Mouse (Mus musculus): ENCODE results near the gene Fam50b.

Gene Fam50b

DNA sequence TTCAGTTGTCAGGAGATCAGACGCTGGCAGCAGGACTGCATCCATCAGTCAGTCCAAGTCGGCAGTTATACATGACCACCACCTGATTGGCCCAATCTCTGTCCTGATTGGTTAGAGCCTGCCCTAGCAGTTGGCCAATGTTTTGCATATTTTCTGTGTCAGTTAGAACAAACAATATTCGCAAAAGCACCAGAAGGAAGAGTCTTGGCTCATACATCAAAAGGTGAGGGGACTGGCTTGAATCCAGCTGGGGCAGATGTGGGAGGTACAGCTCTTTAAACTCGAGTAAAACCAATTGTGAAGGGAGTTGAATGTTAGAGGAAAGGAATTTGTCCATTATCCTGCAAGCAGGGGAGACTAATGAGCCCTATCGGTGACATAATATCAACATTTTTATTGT is at the start of gene Fam50b:
TSS of gene Fam50b (plus strand) at position 165 of the 400 bp plus-strand sequence.
- no peak for DNase-seq (ENCODE audit: low read depth)

GRCm38 (mm10) chr13:34685008-34685765 is 49.5 kb upstream of the Fam50b start:
- DNase-seq (ENCODE audit: low read depth): no peak

DNA sequence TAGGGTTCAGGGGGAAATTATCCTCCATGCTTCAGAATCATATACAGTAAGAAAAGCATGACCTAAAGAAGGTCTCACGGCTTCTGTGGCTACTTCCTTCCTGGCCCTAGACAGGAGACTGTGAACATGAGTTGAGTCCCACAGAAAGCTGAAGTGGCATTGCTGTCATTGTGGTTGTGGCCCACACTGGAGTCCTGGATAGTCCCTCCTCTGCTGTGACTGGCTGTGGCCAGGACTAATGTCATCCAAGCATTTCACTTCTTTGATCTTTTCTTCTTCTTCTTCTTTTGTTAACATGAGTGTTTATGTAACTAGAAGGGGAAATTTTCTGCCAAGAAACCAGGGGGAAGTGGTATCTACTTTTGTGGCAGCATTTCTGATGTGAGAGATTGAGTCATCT is 43.6 kb upstream of the Fam50b start:
- no peak for DNase-seq (ENCODE audit: low read depth)

- DNase-seq (ENCODE audit: low read depth): no peak
These were observed 41.5 kb upstream of the Fam50b start for GRCm38 (mm10) chr13:34693111-34693510.

DNA sequence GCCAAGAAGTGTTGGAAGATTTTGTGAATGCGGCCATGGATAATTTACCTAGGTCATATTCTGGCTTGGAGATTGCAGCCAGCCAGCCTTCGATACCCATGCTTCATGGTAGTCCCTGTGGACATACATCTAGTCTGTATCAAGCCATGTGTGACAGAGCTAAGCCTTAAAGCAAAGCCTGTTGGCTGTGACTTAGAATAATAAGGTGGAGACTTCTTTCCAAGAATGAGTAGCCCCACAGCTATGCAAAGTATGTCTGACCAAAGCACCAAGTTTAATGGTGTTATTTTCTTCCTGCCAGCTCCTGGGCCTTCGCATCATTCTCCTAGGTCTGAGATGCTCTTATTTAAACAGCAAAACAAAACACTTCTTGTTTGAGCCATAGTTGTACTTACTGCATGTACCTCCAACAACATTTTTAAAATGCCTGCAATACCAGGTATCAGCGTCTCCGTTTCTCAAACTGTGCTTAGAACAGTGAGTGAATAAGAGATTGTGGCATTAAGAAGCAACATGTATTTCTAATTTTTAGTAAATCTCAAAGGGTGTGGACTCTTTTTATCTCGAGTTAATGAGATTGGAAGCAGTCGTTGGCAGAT is 37.8 kb upstream of the Fam50b start:
- no peak for DNase-seq (ENCODE audit: low read depth)

DNA sequence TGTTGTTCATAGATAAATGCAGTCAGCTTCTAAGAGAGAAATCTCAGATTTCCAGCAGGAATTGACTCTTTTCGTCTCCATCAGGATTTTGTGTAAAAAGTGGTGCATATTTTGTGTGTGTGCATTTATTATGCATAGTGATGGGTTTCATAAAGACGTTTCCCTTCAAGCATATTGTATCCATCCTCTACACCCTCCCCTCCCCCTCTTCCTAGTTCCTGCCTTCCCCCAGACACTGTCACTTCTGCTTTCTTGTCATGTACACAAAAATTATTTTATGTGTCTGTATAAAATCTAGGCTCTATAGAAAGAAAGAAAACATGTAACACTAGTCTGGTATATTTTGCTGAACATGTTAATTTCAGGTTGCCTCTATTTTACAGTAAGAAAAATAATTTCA is 34.6 kb upstream of the Fam50b start:
- no peak for DNase-seq (ENCODE audit: low read depth)

- no peak for DNase-seq (ENCODE audit: low read depth)
These were observed 34.0 kb upstream of the Fam50b start for GRCm38 (mm10) chr13:34700630-34701029.

GRCm38 (mm10) chr13:34703301-34703700 is 31.3 kb upstream of the Fam50b start:
- no peak for DNase-seq (ENCODE audit: low read depth)

DNA sequence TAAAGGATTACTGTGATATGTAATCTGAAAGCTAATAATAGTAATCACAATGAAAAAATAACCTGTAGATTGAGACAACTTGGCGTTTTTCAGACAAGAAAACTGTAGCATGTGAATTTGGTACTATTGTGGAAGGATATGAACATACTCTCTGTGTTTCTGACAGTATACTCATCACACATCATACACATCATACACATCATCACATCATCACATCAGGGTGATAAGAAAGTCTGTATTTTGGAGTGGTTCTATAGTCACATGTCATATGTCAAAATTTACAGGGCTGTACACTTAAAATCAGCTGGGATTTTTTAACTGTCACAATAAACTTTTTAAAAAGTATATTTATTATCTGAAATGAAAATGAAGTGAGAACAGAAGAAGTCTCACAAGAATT is 30.9 kb upstream of the Fam50b start:
- no peak for DNase-seq (ENCODE audit: low read depth)

DNA sequence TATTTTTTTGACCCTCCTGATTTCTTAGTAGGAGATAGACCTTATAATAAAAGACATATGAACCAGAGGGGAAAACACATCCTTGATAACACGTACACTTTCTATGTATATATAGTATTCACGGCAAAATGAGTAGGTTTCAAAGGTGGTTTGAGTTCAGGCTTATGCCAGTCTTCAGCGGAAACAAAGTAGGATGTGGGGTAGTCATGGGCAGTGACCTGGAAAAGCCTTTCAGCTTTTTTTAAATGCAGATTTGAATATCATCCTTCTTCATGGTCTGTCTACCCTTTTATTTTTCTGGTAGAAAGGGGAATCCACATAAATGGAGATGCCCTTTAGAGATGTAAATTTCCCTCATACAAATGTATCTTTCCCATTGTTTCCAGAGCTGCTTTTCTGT is 29.8 kb upstream of the Fam50b start:
- DNase-seq (ENCODE audit: low read depth): no peak

DNA sequence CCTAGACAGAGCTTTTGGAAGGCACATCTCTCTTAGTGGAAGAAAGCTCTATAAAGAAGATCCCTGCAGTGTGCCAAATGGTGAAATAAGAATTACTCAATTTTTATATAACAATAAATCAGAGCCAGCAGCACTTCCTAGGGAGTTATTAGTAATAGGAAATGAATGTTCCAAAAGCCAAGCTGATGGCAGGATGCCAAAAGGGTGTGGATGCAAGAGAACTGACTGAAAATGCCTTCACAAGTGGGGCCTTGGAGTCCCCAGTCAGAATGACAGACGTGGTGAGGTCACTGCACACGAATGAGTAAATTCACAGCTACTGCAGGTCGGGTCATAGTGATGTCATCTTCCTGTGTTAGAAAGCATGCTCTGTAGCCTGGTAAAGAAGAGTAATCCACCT is 25.7 kb upstream of the Fam50b start:
- no peak for DNase-seq (ENCODE audit: low read depth)

- DNase-seq (ENCODE audit: low read depth): no peak
These were observed 25.1 kb upstream of the Fam50b start for GRCm38 (mm10) chr13:34709566-34709965.

DNA sequence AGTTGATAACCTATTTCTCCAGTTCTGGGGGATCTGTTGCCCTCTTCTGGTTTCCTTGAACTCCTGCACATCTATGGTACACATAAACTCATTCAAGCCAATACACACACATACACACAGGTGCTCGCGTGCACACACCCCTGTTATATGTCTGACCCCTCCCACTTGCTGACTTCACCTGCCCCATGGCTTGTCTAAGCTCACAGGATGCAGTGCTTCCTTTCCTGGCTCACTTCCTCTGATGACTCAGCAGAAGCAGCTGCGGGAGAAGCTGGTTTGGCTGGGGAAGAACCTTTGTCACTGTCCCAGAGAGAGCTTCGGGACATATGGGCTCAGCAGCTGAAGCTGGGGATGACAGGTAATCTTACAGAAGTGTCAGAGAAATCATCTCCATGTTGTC is 23.2 kb upstream of the Fam50b start:
- no peak for DNase-seq (ENCODE audit: low read depth)

- DNase-seq (ENCODE audit: low read depth): no peak
These were observed 21.8 kb upstream of the Fam50b start for GRCm38 (mm10) chr13:34712881-34713280.

GRCm38 (mm10) chr13:34715437-34715838 is 19.2 kb upstream of the Fam50b start:
- DNase-seq (ENCODE audit: low read depth): no peak

GRCm38 (mm10) chr13:34724831-34725592 is 9.6 kb upstream of the Fam50b start:
- no peak for DNase-seq (ENCODE audit: low read depth)

- DNase-seq (ENCODE audit: low read depth): no peak
These were observed 8.7 kb upstream of the Fam50b start for GRCm38 (mm10) chr13:34725800-34726476.

DNA sequence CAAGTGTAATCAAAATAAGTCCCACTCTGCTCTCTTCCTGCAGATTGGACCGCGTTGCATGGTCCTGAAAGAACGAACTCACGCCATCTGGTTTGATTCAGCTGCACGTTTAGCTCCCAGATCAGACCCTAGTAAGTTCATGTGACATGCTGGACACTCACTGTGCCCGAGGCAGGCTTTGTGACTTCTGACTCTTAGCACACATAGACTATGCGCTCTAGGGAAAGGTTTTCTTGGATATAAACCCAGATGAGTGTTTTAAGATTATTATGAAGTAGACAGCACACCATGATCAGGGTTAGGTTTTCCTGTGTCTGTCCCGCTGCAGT is 8.2 kb upstream of the Fam50b start:
- DNase-seq (ENCODE audit: low read depth): no peak

- no peak for DNase-seq (ENCODE audit: low read depth)
These were observed 7.6 kb upstream of the Fam50b start for GRCm38 (mm10) chr13:34727060-34727459.

DNA sequence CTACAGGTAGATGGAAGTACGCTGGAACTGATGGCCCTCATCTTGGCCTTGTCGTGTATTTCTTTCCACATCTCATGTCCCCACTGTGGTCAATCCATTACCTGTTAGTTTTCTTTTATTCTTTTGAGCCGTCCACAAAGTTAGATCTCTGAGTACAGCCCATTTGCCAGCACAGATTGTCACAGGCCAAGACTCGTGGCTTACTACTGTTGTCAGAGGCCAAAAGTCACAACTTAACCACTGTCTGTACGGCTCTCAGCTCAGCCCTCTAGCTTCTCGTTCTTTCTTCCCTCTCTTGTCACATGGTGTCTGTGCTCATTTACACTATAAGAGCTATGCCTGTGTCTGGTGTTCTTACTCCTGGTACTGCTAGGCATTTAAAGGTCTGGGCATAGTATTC is 3.1 kb upstream of the Fam50b start:
- DNase-seq (ENCODE audit: low read depth): no peak

DNA sequence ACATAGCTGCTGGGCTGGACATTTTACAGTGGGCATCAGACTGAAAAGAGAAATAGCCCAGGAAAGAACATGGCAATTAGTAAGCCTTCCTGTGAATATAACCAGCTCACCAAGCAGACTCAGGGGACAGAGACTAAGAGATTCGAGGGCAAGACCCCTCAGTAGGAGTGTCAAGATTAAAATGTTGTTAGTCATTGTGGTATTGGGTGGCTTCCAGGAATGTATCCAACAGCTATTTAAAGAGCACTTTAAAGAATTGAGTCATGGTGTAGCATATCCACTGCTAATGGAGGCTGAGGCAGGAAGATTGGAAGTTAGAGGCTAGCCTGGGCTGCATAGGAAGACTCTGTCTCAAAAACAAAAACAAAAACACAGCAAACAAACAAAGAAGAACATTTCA is 870 bp upstream of the Fam50b start:
- DNase-seq (ENCODE audit: low read depth): no peak

DNA sequence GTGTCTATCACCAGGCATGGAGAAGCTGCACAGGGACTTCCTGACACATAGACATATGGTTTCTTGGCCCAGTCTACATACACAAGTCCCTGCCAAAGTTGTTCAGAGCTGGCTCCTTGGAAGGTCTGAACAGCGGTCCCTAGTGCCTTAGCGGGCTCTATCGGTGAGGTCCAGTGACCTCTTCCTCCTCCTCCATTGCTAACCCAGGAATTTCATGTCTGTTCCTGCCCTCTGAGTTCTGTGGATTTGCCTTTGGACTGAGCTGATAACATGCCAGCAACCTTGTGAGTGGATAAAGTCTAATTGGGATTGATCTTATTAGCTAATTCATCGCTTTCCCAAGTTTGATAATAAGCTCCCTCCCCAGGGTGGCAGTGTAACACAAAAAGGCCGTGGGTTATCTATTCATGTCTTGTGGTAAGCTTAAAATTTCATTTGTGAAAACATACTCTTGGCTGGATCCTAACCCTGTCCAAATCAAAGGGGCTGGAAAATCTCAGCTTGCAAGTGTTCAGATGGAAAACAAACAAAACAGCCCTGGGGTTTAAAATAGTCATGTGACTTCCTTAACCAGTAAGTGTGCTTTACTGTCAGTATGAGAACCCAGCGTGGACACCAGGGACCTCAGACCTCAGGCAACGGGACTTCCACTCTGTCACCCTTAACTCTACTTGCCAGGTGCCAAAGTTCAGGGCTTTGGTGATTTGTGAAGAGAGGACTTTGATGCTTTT is 3.5 kb downstream of the Fam50b start:
- DNase-seq (ENCODE audit: low read depth): no peak
